Mouse (Mus musculus) kidney, embryonic 14.5 days (tissue): ENCODE data around the gene Fam217b. TPM values are rescaled to one million over a fixed set of nuclear protein-coding genes. Genes with fewer than 3 reads are reported as not detected.
A peak's percentile ranks its signal among the peaks of the same experiment; 100 is the strongest.

ENCODE experiments used
- ATAC-seq: fragments of 200-750 bp; cut with Nextera tagmentation; 2 replicates; pipeline ENCODE4 v1.8.0; 2017; ENCODE audit warnings: moderate number of reproducible peaks, mild to moderate bottlenecking, moderate TSS enrichment, moderate library complexity; ENCODE audit not compliant: low FRiP score, low TSS enrichment
- H3K27ac ChIP-seq: fragments of 300-500 bp; sonication (generic); 2 replicates; pipeline ENCODE4 v1.5.1; 2014; ENCODE audit warnings: low read depth, mild to moderate bottlenecking, low read length, moderate library complexity, mixed read lengths
- H3K27me3 ChIP-seq: fragments of 300-500 bp; sonication (generic); 2 replicates; pipeline ENCODE4 v1.6.1; 2014; ENCODE audit warnings: mild to moderate bottlenecking, low read length; ENCODE audit not compliant: control insufficient read depth, insufficient read depth
- H3K36me3 ChIP-seq: fragments of 300-500 bp; sonication (generic); 2 replicates; pipeline ENCODE4 v1.6.1; 2014; ENCODE audit warnings: low read length, mixed read lengths; ENCODE audit not compliant: control insufficient read depth, insufficient read depth
- H3K4me1 ChIP-seq: fragments of 300-500 bp; sonication (generic); 2 replicates; pipeline ENCODE4 v1.6.1; 2014; ENCODE audit warnings: low read length, mixed read lengths; ENCODE audit not compliant: control insufficient read depth, insufficient read depth
- H3K4me2 ChIP-seq: fragments of 300-500 bp; sonication (generic); replicated peaks from 2 replicates; pipeline ENCODE4 v1.6.1; 2014; ENCODE audit warnings: low read depth, mild to moderate bottlenecking, low read length
- H3K4me3 ChIP-seq: fragments of 300-500 bp; sonication (generic); 2 replicates; pipeline ENCODE4 v1.5.1; 2014; ENCODE audit warnings: mild to moderate bottlenecking, low read length
- H3K9ac ChIP-seq: fragments of 300-500 bp; sonication (generic); 2 replicates; pipeline ENCODE4 v1.6.1; 2014; ENCODE audit warnings: low read depth, mild to moderate bottlenecking, low read length, moderate library complexity
- H3K9me3 ChIP-seq: fragments of 300-500 bp; sonication (generic); 2 replicates; pipeline ENCODE4 v1.6.1; 2016; ENCODE audit warnings: low read length; ENCODE audit not compliant: control insufficient read depth
- WGBS: fragments of 180-500 bp; shearing (Covaris S2); extraction: QIAGEN DNeasy Blood & Tissue Kit; methylation state at CpG from one replicate; pipeline ENCODE4 v1.1.7; 2014; 5-methylcytosine and 5-hydroxymethylcytosine counted together
- polyA plus RNA-seq: library from polyadenylated mRNA; unstranded; fragments of >200 nt; fragmentation: Nextera tagmentation; extraction: Ambion mirVana; gene quantifications from 2 replicates; pipeline ENCODE4 v1.2.1, GENCODE M21; 2014

The Fam217b gene
- polyA plus RNA-seq, 1 experiment from 2014 or later, result 7.1 TPM

DNA sequence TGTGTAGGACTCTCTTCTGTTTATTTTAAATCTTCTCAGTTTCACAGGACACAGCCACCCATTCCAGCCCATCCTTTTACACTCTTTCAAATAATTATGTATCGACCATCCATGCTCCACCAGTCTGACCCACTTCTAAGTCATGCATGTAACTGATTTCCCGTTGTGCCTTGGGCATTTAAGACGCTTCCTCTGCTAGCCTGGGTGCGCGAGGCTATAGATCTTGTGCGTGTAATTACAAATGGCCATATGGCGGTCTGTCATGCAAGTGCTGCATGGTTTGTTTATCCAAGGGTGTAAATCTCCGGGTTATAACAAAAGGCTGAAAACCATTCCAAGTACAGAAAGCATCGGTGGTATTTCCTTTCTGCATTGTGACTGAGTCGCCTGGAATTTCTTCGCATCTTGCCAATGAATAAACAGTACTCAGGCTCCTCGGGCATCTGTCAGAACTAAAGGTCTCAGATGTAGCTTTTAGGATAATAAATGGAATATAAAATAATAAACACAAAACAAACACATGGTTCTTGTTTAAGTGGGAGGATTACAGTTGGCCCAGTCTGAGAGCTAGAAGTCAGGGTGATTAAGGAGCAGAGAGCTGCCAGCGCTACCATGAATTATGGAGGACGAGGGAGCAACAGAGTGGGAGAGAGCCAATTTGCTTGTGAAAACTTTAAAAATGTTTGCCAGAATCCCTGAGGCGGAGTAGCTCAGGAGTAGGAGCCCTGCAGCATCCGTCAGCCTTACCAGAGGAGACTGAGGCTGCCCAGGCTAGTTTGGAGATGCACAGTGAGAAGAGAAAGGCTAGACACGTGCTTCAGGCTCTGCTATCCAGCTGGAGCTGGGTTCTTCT is 40.6 kb downstream of the Fam217b start:
- peak overlapping the region; percentile 74 for H3K27ac ChIP-seq
- H3K9ac ChIP-seq, result no peak overlapping the region
- no peak overlapping the region for H3K4me3 ChIP-seq
- peak overlapping the region; percentile 26; the same call in 1 of the 2 replicates for H3K4me2 ChIP-seq
- H3K27me3 ChIP-seq, result no peaks in the 10 kb centered on the region
- H3K36me3 ChIP-seq, result no peaks in the 10 kb centered on the region
- H3K4me1 ChIP-seq, result peaks cover 6% of the 10 kb centered on the region
- H3K9me3 ChIP-seq, result no peaks in the 10 kb centered on the region
- WGBS, result 2% methylated on average over 17 of the region's 17 CpGs
- peak; percentile 93 for ATAC-seq

DNA sequence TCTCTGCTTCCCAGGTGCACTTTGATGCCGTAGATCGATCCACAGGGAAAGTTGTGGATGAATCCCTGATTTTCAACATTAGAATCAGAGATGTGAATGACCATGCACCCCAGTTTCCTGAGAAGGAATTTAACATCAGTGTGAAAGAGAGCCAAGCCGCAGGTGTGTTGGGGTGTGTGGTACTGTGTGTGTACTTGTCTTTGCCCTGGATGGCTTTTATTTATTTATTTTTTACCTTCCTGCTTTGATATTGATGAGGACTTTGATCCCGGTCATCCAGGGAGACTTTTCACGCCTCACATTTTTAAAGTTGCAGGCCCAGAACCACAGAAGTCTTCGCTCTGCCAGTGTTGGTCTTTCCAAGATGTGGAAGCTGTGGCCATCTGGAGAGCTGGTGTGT is 43.1 kb downstream of the Fam217b start:
- H3K9me3 ChIP-seq, result no peaks in the 10 kb centered on the region
- no peak overlapping the region for H3K4me3 ChIP-seq
- no peak overlapping the region for H3K9ac ChIP-seq
- no peak for ATAC-seq
- H3K36me3 ChIP-seq, result no peaks in the 10 kb centered on the region
- WGBS, result 89% methylated on average over 6 of the region's 6 CpGs
- H3K27me3 ChIP-seq, result no peaks in the 10 kb centered on the region
- peaks cover 11% of the 10 kb centered on the region for H3K4me1 ChIP-seq
- H3K4me2 ChIP-seq, result no peak overlapping the region
- H3K27ac ChIP-seq, result no peak overlapping the region

DNA sequence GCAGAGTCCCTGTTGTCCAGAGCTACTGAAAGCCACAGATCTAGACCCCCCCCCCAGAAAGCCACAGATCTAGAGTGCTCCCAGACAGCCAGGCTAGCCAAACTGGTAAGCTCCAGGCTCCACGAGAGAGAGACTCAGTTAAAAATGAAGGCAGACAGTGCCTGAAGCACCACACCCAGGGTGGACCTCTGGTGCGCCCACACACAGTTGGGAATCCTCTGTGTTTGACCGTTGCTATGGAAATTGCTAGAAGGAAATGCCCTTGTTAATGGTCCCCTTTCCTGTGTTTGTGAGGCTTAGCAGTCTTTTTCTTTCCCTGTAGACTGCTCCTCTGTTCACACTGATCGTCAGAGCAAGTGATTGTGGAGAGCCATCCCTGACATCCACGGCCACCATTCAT is 46.0 kb downstream of the Fam217b start:
- no peak overlapping the region for H3K9ac ChIP-seq
- H3K9me3 ChIP-seq, result no peaks in the 10 kb centered on the region
- no peak overlapping the region for H3K4me2 ChIP-seq
- WGBS, result 72% methylated on average over 5 of the region's 5 CpGs
- H3K4me1 ChIP-seq, result peaks cover 9% of the 10 kb centered on the region
- no peaks in the 10 kb centered on the region for H3K27me3 ChIP-seq
- H3K36me3 ChIP-seq, result no peaks in the 10 kb centered on the region
- ATAC-seq, result no peak
- no peak overlapping the region for H3K27ac ChIP-seq
- no peak overlapping the region for H3K4me3 ChIP-seq

DNA sequence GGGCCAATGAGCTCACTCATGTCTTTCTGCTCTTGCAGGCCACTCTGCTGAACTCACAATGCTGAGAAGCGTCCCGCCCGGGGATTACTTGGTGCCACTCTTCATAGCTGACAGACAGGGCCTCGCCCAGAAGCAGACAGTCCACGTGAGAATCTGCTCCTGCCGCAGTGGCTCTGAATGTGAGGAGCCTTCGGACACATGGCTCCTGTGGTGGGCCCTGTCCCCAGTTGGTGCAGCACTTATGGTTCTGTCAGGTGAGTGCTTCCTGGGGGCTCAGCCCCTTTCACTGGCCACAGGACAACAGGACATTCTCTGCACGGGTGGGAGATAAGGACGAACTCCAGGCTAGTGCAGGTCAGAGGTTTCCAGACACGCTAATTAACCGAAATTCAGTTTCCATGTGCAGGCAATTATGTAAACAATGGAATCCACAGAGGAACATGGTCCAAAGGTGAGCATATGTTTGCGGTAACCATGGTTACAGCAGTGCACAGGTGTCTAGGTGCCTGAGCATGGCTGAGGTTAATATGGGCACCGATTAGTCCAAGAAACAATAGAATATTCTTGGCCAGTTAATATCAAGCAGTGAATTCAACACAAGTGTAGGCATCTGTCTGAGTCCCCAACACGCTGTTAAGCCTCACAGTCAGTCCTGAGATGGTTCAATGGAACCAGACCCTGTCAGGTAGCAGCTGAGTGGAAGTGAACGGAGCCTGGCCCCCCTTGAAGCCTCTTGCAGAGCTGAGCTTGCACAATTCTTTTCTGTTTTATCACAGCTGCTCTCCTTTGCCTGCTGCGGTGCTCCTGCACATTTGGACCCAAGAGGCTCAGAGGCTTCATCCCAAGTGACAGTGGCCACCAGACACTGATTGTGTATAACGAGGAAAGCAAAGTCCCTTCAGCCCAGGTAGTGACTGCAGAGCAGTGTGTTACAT is 57.5 kb downstream of the Fam217b start:
- Histone ChIP-seq H3K9ac (no peak overlapping the region), H3K36me3 (no peaks in the 10 kb centered on the region), H3K27me3 (no peaks in the 10 kb centered on the region), H3K27ac (no peak overlapping the region), H3K4me2 (no peak overlapping the region), H3K4me3 (no peak overlapping the region), H3K9me3 (no peaks in the 10 kb centered on the region), H3K4me1 (no peaks in the 10 kb centered on the region)
- whole genome bisulfite sequencing, result 82% methylated on average over 17 of the region's 17 CpGs
- peak; percentile 32; the same call in 1 of the 2 replicates for ATAC-seq

DNA sequence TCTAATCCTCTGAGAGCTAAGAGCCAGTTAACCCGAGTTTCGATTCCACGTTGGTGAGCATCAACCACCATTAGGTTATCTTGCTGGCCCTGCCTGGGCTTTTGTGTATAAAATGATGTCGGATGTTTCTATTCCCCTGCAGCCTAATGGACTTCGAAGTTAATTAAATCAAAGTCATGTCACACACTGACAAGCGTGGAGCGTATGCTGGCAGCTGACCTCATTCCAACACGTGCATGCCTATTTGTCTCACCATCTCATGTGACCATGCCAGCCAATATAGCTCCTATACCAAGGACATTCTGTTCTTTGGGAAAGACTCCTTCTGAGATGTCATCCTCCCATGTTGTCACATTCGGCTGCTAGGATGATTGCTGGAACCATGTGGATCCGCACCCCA is 59.6 kb downstream of the Fam217b start:
- Histone ChIP-seq H3K27me3 (no peaks in the 10 kb centered on the region), H3K4me1 (no peaks in the 10 kb centered on the region), H3K4me2 (no peak overlapping the region), H3K27ac (no peak overlapping the region), H3K36me3 (no peaks in the 10 kb centered on the region), H3K4me3 (no peak overlapping the region), H3K9ac (no peak overlapping the region), H3K9me3 (no peaks in the 10 kb centered on the region)
- 86% methylated on average over 10 of the region's 10 CpGs for WGBS
- no peak for ATAC-seq

Other genes with a start within 250 kb of the Fam217b start
- 0.26 TPM in 1 of 2 replicates, not detected in the other for gene Sycp2, start 6.8 kb upstream of the Fam217b start, polyA plus RNA-seq
- gene Ppp1r3d, start 52 bp upstream of the Fam217b start, polyA plus RNA-seq, result 1.8 and 2.1 TPM in 2 replicates
- gene Cdh26, start 16.0 kb downstream of the Fam217b start, polyA plus RNA-seq, result 0.64 and 0.84 TPM in 2 replicates